Mouse (Mus musculus) bone marrow, adult 2 months (tissue): ENCODE measurements around the gene Hira. TPM values are rescaled to one million over a fixed set of nuclear protein-coding genes. Genes with fewer than 3 reads are reported as not detected.

Experiments used
- H3K27ac ChIP-seq: fragments of 200-500 bp; 2 replicates; pipeline ENCODE4 v1.5.1; 2012; ENCODE audit warnings: low read depth, mild to moderate bottlenecking, control low read depth, inconsistent platforms, low read length; ENCODE audit not compliant: control insufficient read depth, poor library complexity, insufficient read depth
- H3K4me1 ChIP-seq: fragments of 200-500 bp; 2 replicates; pipeline ENCODE4 v1.6.1; 2011; ENCODE audit warnings: low read length; ENCODE audit not compliant: control insufficient read depth, insufficient read depth
- H3K4me3 ChIP-seq: fragments of 200-500 bp; replicated peaks from 2 replicates; pipeline ENCODE3; 2011; ENCODE audit warnings: mild to moderate bottlenecking, low read depth, low read length, control low read depth; ENCODE audit not compliant: control insufficient read depth
- CTCF ChIP-seq: fragments of 200-500 bp; IDR thresholded peaks from 2 replicates; pipeline ENCODE4 v1.5.1; 2011; ENCODE audit warnings: low read length, control low read depth; ENCODE audit not compliant: control insufficient read depth, insufficient read depth
- POLR2A ChIP-seq: fragments of 200-500 bp; IDR thresholded peaks from 2 replicates; pipeline ENCODE4 v1.6.1; 2011; ENCODE audit warnings: low read depth, mild to moderate bottlenecking, control low read depth, low read length, borderline replicate concordance; ENCODE audit not compliant: control insufficient read depth
- polyA plus RNA-seq: library from polyadenylated mRNA; stranded (reverse); fragments of >200 nt; gene quantifications from 2 replicates; pipeline ENCODE4 v1.2.4, GENCODE M21; 2011; ENCODE audit warnings: low replicate concordance; ENCODE audit not compliant: missing spikeins, insufficient read depth, insufficient read length

Hira gene
- polyA plus RNA-seq, 1 experiment: 30.9 TPM

DNA sequence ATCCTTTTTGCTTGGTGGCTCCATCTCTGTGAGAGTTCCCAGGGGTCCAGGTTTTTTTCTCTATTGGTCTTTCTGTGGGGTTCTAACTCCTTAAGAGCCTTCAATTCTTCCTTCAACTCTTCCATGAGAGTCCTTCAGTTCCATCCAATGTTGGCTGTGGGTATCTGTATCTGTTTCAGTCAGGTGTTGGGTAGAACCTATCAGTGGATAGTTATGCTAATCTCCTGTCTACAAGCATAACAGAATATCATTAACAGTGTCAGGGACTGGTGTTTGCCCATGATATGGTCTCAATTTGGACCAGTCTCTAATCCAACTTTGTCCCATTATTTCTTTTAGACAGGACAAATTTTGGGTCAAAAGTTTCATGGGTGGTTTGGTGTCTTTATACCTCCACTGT lies 137.8 kb downstream of the Hira start:
- TF ChIP-seq CTCF: no peak
- no peak for TF ChIP-seq POLR2A
- Histone ChIP-seq H3K4me1 (no peaks in the 10 kb centered on the region; the same call in 1 of the 2 replicates), H3K4me3 (no peak overlapping the region), H3K27ac (no peak overlapping the region)

Other genes starting within 250 kb of the Hira start
- 13.9 and 41.9 TPM in 2 replicates for gene Sept5, start 247.1 kb upstream of the Hira start, polyA plus RNA-seq
- 6.9 and 10.4 TPM in 2 replicates for gene Cldn5, start 100.2 kb upstream of the Hira start, polyA plus RNA-seq
- 47.5 and 56.5 TPM in 2 replicates for gene Ufd1, start 65.3 kb upstream of the Hira start, polyA plus RNA-seq
- gene Cdc45, start 65.0 kb upstream of the Hira start, polyA plus RNA-seq: 30.8 and 34.5 TPM in 2 replicates
- 16.0 and 24.6 TPM in 2 replicates for gene 2510002D24Rik, start 40.5 kb upstream of the Hira start, polyA plus RNA-seq
- gene Gm28539, start 40.5 kb upstream of the Hira start, polyA plus RNA-seq: not detected in 2 replicates
- gene Mrpl40, start 175 bp upstream of the Hira start, polyA plus RNA-seq: 23.8 and 52.7 TPM in 2 replicates